Mouse (Mus musculus) embryo, embryonic 10.5 days (tissue): ENCODE measurements around the gene Npas1.

ENCODE experiments used
- DNase-seq: peaks from one replicate; pipeline ENCODE4 v3.0.0-alpha.2; 2015; ENCODE audit warnings: low spot score

Gene Npas1

GRCm38 (mm10) chr7:16477628-16478027 is at the start of gene Npas1:
TSS of gene Npas1 (minus strand) at chr7:16477728.
- no peak for DNase-seq

GRCm38 (mm10) chr7:16525995-16526394 is 48.5 kb upstream of the Npas1 start:
- no peak for DNase-seq

- no peak for DNase-seq
These were observed 47.9 kb upstream of the Npas1 start for GRCm38 (mm10) chr7:16525448-16525847.

GRCm38 (mm10) chr7:16524308-16524707 is 46.8 kb upstream of the Npas1 start:
- DNase-seq, result no peak

GRCm38 (mm10) chr7:16519310-16519709 is 41.8 kb upstream of the Npas1 start:
- no peak for DNase-seq

- no peak for DNase-seq
These were observed 39.7 kb upstream of the Npas1 start for GRCm38 (mm10) chr7:16517198-16517597.

GRCm38 (mm10) chr7:16507284-16507683 is 29.8 kb upstream of the Npas1 start:
- peak; percentile 73 for DNase-seq

GRCm38 (mm10) chr7:16505226-16505593 is 27.7 kb upstream of the Npas1 start:
- no peak for DNase-seq

GRCm38 (mm10) chr7:16504573-16505225 is 27.2 kb upstream of the Npas1 start:
- no peak for DNase-seq

GRCm38 (mm10) chr7:16501571-16501970 is 24.0 kb upstream of the Npas1 start:
- no peak for DNase-seq

- no peak for DNase-seq
These were observed 22.2 kb upstream of the Npas1 start for GRCm38 (mm10) chr7:16499671-16500104.

GRCm38 (mm10) chr7:16496260-16496659 is 18.7 kb upstream of the Npas1 start:
- no peak for DNase-seq

- peak; percentile 55 for DNase-seq
These were observed 15.8 kb upstream of the Npas1 start for GRCm38 (mm10) chr7:16493361-16493760.

- no peak for DNase-seq
These were observed 14.7 kb upstream of the Npas1 start for GRCm38 (mm10) chr7:16492211-16492610.

GRCm38 (mm10) chr7:16491759-16492158 is 14.2 kb upstream of the Npas1 start:
- peak; percentile 74 for DNase-seq

GRCm38 (mm10) chr7:16489948-16490347 is 12.4 kb upstream of the Npas1 start:
- DNase-seq, result no peak

- no peak for DNase-seq
These were observed 11.3 kb upstream of the Npas1 start for GRCm38 (mm10) chr7:16488816-16489215.

- DNase-seq, result peak; percentile 36
These were observed 933 bp downstream of the Npas1 start for GRCm38 (mm10) chr7:16476600-16476989.

- no peak for DNase-seq
These were observed 1.5 kb downstream of the Npas1 start for GRCm38 (mm10) chr7:16475764-16476599.

GRCm38 (mm10) chr7:16475321-16475720 is 2.2 kb downstream of the Npas1 start:
- no peak for DNase-seq

GRCm38 (mm10) chr7:16474445-16474844 is 3.1 kb downstream of the Npas1 start:
- DNase-seq, result peak; percentile 26

GRCm38 (mm10) chr7:16473847-16474246 is 3.7 kb downstream of the Npas1 start:
- DNase-seq, result no peak

GRCm38 (mm10) chr7:16472116-16472709 is 5.3 kb downstream of the Npas1 start:
- no peak for DNase-seq
